Mouse (Mus musculus) bone marrow, adult 2 months (tissue): ENCODE measurements around the gene Kctd15. TPM values are rescaled to one million over a fixed set of nuclear protein-coding genes. Genes with fewer than 3 reads are reported as not detected.

Source experiments
- H3K27ac ChIP-seq: fragments of 200-500 bp; 2 replicates; pipeline ENCODE4 v1.5.1; 2012; ENCODE audit warnings: low read depth, mild to moderate bottlenecking, control low read depth, inconsistent platforms, low read length; ENCODE audit not compliant: control insufficient read depth, poor library complexity, insufficient read depth
- H3K4me1 ChIP-seq: fragments of 200-500 bp; 2 replicates; pipeline ENCODE4 v1.6.1; 2011; ENCODE audit warnings: low read length; ENCODE audit not compliant: control insufficient read depth, insufficient read depth
- H3K4me3 ChIP-seq: fragments of 200-500 bp; replicated peaks from 2 replicates; pipeline ENCODE3; 2011; ENCODE audit warnings: mild to moderate bottlenecking, low read depth, low read length, control low read depth; ENCODE audit not compliant: control insufficient read depth
- CTCF ChIP-seq: fragments of 200-500 bp; IDR thresholded peaks from 2 replicates; pipeline ENCODE4 v1.5.1; 2011; ENCODE audit warnings: low read length, control low read depth; ENCODE audit not compliant: control insufficient read depth, insufficient read depth
- POLR2A ChIP-seq: fragments of 200-500 bp; IDR thresholded peaks from 2 replicates; pipeline ENCODE4 v1.6.1; 2011; ENCODE audit warnings: low read depth, mild to moderate bottlenecking, control low read depth, low read length, borderline replicate concordance; ENCODE audit not compliant: control insufficient read depth
- WGBS: fragments of 180-500 bp; shearing (Covaris S2); methylation state at CpG from one replicate; pipeline ENCODE4 v1.1.7; 2018; 5-methylcytosine and 5-hydroxymethylcytosine counted together
- polyA plus RNA-seq: library from polyadenylated mRNA; stranded (reverse); fragments of >200 nt; gene quantifications from 2 replicates; pipeline ENCODE4 v1.2.4, GENCODE M21; 2011; ENCODE audit warnings: low replicate concordance; ENCODE audit not compliant: missing spikeins, insufficient read depth, insufficient read length

The Kctd15 gene
- polyA plus RNA-seq, result 0.80 and 6.1 TPM in 2 replicates

DNA sequence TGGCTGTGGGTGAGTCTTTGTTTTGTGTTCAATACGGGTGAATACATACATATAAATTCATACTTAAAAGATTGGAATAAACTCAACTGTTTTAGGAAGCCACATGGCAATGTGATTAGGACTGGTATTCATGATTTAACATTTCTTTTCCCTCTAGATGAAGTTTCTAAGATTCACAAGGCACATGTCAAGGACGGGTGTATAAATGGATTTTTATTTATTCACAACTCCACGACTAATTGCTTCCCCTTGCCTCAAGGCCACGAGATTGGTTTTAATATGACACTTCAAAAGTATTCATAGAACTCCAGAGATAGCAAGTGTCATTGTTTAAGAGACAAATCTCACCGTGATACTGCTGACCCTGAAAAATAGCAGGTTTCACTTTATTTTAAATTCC is at the start of gene Kctd15:
Gene Kctd15, minus strand, starts transcription at position 101 of the 400 bp plus-strand sequence.
- 58% methylated on average over 5 of the region's 5 CpGs for WGBS
- H3K4me3 ChIP-seq, result no peak within 1 kb of the TSS
- no peaks in the 10 kb centered on the region for H3K4me1 ChIP-seq
- no peak within 1 kb of the TSS for H3K27ac ChIP-seq
- TF ChIP-seq CTCF (no peak), POLR2A (no peak)

DNA sequence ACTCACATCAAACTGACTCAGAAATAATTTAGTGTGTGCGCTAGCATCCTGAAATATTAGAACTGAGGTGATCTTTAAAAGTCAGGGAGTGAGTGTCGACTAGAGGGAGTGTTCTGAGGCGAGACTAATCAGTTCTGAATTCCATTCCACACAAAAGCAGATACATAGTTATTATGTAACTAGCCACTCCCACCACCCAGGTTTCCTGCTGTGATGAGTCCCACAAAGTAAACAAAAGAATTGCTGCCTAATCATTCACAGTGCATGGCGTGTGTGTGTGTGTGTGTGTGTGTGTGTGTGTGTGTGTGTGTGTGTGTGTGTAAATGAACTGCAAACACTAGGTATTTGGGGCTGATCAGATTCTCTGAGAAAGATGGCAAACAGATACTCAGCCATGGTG is 47.9 kb upstream of the Kctd15 start:
- no peak overlapping the region for H3K4me3 ChIP-seq
- no peaks in the 10 kb centered on the region for H3K4me1 ChIP-seq
- no peak overlapping the region for H3K27ac ChIP-seq
- 60% methylated on average over 4 of the region's 4 CpGs for WGBS
- no peak for TF ChIP-seq CTCF
- TF ChIP-seq POLR2A, result no peak

DNA sequence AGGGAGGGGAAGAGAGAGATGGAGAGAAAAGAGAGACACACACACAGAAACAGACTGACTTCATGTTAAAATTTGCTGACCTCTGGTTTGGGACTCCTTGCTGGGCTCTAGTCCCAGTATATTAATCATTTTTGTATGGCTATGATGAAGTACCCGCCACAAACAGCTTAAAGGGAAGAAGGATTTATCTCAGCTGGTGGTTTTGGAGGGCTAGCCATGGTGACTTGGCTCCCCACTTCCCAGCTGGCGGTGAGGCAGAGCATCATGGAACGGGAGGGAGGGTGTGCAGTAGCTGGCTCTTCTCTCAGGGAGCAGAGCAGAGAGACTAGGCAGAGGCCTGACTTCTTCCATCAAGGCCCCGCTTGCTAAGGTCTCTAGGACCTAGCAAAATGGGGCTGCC is 46.9 kb upstream of the Kctd15 start:
- Histone ChIP-seq H3K4me3 (no peak overlapping the region), H3K27ac (no peak overlapping the region), H3K4me1 (no peaks in the 10 kb centered on the region)
- WGBS, result 49% methylated on average over 4 of the region's 4 CpGs
- TF ChIP-seq CTCF (no peak), POLR2A (no peak)

GRCm38 (mm10) chr7:34702718-34703351 is 46.3 kb upstream of the Kctd15 start:
- WGBS, result 18% methylated on average over 11 of the region's 11 CpGs
- no peak overlapping the region for H3K4me3 ChIP-seq
- TF ChIP-seq POLR2A (no peak), CTCF (no peak)
- H3K4me1 ChIP-seq, result no peaks in the 10 kb centered on the region
- H3K27ac ChIP-seq, result no peak overlapping the region

DNA sequence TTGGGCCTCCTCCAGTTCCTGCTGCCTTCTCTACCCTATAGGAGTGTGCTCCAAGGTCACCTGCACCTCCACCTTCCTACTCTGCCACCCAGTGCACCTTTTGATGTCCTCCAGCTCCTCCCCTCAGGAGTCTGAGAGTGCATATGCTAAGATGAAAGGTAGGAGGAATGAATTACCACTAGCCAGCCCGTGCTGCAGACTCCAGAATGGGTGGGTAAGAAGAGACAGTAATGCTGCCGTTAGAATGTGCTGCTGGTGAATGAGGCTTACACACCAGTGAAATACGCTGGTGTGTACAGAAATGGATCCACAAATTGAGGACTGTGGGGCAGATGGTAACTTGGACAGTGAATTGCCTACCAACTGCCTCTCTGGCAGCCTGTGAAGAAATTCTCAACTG is 43.4 kb upstream of the Kctd15 start:
- no peak for TF ChIP-seq CTCF
- TF ChIP-seq POLR2A, result no peak
- no peak overlapping the region for H3K27ac ChIP-seq
- WGBS, result 68% methylated on average over 3 of the region's 3 CpGs
- no peaks in the 10 kb centered on the region for H3K4me1 ChIP-seq
- H3K4me3 ChIP-seq, result no peak overlapping the region

DNA sequence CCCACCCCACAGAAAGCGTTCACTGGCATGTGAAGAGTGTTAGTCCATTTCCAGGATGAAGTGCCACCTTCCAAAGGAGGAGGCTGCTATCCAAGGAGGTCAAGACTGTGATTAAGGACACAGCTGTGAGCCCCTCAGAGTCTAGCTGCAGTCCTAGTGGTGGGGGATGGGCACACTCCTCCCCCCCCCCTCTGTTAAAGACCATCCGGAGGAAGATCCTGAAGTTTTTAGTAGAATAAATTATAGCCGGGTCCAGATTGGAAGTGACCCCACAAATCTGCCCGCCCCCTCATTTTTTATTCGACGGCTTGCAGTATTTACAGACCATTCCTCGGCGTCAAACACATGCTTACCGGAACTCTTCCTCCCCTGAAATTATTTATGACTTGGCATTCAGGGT is 41.7 kb upstream of the Kctd15 start:
- TF ChIP-seq POLR2A (no peak), CTCF (no peak)
- 87% methylated on average over 9 of the region's 9 CpGs for WGBS
- no peak overlapping the region for H3K27ac ChIP-seq
- H3K4me3 ChIP-seq, result no peak overlapping the region
- H3K4me1 ChIP-seq, result no peaks in the 10 kb centered on the region

- no peak overlapping the region for H3K27ac ChIP-seq
- no peak overlapping the region for H3K4me3 ChIP-seq
- WGBS, result 63% methylated on average over 9 of the region's 9 CpGs
- no peaks in the 10 kb centered on the region for H3K4me1 ChIP-seq
- TF ChIP-seq POLR2A, result no peak
- no peak for TF ChIP-seq CTCF
Observed at GRCm38 (mm10) chr7:34696086-34696485, 39.6 kb upstream of the Kctd15 start.

GRCm38 (mm10) chr7:34694898-34695297 is 38.4 kb upstream of the Kctd15 start:
- Histone ChIP-seq H3K4me1 (no peaks in the 10 kb centered on the region), H3K4me3 (no peak overlapping the region), H3K27ac (no peak overlapping the region)
- TF ChIP-seq POLR2A, result no peak
- no peak for TF ChIP-seq CTCF
- WGBS, result 83% methylated on average over 9 of the region's 9 CpGs

DNA sequence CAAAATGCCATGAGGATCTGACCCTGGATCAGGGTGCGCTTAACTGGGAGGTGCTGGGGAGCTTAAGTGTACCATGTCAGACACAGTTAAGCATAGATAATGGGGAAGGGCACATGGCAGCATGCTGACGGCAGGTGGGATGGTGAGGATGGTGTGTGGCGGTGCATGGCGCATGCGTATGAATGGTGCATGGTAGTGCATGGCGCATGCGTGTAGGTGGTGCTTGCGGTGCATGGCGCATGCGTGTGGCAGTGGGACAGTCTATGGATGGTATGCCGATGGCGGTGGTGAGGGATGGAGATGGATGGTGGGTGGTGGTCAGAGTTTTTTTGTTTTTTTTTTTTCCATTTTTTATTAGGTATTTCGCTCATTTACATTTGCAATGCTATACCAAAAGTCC is 37.4 kb upstream of the Kctd15 start:
- no peak overlapping the region for H3K27ac ChIP-seq
- TF ChIP-seq CTCF (no peak), POLR2A (no peak)
- H3K4me3 ChIP-seq, result no peak overlapping the region
- no peaks in the 10 kb centered on the region for H3K4me1 ChIP-seq
- 90% methylated on average over 13 of the region's 13 CpGs for WGBS

DNA sequence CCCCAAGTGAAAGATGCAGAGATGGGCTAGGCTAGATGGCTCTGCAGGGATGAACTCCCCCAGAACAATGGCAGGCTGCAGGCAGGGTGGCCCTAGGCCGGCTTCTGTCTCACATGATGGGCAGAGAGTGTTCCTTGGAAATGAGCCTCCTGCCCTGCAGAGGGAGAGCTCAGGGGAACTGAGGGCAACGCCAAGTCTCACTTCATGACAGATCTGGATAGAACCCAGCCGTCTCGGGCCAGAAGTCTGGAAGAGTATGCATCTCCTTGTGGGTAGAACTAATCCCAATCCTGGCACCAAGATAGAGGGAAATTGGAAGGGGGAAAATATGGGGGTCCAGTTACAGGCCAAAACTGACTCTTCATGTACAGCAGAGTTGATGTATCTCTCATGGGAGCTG is 36.5 kb upstream of the Kctd15 start:
- Histone ChIP-seq H3K4me3 (no peak overlapping the region), H3K27ac (no peak overlapping the region), H3K4me1 (no peaks in the 10 kb centered on the region)
- no peak for TF ChIP-seq CTCF
- no peak for TF ChIP-seq POLR2A
- WGBS, result 79% methylated on average over 4 of the region's 4 CpGs
